Mouse (Mus musculus): ENCODE data around the gene Dnah10.

Gene Dnah10

DNA sequence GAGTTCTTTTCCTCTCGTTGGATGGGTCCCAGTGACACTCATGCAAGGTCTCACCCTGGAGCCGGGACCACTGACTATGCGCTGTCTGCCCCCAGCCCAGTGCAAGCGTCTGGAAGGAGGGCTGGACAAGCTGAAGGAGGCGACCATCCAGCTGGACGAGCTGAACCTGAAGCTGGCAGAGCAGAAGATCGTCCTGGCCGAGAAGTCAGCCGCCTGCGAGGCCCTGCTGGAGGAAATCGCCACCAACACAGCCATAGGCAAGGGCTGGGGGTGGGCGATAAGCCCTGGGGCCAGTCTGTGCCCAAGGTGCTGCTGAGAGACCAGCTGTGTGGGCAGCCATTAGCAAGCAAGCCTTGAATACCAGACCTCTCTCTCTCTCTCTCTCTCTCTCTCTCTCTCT lies 87.6 kb downstream of the Dnah10 start:
- DNase-seq (ENCODE audit: low spot score in 2 of 2) = no peak

DNA sequence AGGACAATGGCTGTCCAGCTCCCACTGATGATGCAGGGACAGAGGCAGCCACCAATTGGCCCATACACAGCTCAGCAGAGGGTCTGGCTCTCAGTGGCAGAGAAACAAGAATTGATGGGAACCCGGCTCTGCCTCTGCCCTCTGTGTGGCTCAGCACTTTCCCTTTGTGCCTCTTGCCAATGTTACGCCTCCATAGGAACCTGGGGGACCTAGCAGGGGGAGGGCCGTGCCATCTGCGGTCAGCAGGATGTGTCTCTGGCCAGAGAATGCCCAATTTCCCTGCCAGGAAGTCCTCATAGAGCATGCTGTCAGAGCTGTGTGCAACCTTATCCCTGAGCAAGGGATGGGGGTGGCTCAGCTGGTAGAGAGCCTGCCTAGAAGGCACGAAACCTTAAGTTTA lies 89.9 kb downstream of the Dnah10 start:
- no peak for DNase-seq (ENCODE audit: low spot score in 2 of 2)

DNA sequence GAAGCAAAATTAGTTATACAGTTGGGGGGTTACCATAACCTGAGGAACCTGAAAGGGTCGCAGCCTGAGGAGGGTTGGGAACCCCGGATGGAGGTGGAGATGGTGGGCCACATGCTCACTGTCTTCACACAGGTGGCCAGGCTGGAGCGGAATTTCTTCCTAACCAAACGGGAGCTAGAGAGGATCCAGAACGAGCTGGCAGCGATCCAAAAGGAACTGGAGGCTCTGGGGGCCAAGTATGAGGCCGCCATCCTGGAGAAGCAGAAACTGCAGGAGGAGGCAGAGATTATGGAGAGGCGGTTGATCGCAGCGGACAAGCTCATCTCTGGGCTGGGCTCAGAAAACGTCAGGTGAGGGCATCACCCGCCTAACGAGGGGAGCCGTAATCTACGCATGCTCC lies 92.2 kb downstream of the Dnah10 start:
- DNase-seq (ENCODE audit: low spot score in 2 of 2) = no peak

DNA sequence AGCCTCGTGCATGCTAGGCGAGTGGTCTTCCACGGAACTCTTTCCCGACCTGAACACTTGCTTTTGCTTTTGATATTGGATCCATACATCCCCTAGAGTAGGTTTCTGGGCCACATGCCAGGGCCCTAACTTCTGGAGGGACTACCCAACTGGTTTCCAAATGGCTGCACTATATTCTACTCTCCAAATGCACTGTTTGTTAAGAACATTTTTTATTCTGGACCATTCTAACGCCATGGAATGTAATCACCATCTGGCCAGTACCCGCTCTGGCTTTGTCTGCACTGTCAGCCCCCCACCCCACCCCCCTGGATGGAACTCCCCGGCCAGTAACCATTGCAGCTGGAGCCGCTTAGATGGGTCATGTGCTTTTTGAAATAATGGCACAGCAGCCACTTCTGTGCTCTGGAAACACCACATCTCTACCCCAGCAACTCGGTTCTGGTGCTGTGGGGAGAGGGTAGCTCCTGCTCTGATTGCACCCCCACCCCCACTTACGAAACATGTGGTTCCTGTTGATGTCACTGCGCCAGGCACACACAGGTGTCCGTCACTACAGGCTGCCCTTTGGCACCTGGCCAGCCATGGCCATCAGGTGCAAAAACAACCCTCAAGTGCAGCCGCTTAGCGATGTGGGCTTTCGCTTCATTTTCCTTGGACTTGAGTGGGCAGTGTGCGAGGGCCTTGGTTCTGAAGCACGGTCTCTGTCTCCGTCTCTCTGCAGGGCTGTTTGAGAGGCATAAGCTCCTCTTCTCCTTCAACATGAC lies 97.4 kb downstream of the Dnah10 start:
- DNase-seq (ENCODE audit: low spot score in 2 of 2) = no peak

DNA sequence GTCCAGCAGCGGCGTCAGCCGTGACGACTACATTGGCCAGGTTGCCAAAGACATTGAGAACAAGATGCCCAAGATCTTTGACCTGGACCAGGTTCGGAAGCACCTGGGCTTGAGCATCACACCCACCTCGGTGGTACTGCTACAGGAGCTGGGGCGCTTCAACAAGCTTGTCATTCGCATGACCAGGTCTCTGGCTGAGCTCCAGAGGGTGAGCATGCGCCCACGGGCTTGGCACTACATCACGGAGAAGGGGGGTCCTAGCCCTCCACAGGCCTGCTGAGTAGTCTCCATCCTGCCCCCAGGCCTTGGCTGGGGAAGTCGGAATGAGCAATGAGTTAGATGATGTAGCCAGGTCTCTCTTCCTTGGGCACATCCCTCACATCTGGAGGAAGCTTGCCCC lies 105.4 kb downstream of the Dnah10 start:
- no peak for DNase-seq (ENCODE audit: low spot score in 2 of 2)

DNA sequence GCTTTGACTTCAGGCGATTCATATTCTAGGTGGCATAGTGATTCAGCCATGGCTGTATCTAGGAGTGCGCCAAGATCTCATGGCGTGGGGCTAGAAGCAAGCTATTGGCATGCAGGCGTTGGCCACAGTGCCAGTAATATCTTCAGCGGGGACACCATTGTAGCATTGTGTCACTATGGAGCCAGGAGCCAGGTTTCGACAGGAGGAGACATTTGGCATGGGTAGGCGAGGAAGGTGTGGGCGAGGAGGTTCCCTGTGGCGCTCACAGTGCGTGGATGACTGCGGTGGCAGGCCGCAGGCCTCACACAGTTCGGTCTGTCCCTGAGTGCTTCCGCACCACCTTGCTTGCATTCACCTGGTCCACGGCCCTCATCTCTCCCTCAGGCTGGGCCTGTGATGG lies 110.3 kb downstream of the Dnah10 start:
- DNase-seq (ENCODE audit: low spot score in 2 of 2) = no peak

DNA sequence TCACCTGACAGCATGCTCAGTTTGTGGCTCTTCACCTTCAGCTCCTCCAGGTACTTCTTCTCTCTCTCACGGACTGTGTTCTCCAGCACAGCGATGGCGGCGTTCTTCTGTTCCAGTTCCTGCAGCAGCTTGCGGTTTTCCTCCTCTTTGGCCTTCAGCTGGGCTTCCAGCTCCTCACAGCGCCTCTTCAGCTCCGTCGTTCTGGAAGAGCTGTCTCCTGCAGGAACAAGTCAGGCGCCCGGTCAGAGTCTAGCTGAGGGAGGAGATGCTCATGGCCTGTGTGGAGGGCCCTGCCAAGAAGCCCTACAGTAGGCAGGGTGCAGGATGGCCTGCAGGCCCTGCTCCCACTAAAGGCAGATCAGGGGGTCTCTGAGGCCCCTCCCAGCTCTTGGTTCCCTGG lies 111.2 kb downstream of the Dnah10 start:
- no peak for DNase-seq (ENCODE audit: low spot score in 2 of 2)

DNA sequence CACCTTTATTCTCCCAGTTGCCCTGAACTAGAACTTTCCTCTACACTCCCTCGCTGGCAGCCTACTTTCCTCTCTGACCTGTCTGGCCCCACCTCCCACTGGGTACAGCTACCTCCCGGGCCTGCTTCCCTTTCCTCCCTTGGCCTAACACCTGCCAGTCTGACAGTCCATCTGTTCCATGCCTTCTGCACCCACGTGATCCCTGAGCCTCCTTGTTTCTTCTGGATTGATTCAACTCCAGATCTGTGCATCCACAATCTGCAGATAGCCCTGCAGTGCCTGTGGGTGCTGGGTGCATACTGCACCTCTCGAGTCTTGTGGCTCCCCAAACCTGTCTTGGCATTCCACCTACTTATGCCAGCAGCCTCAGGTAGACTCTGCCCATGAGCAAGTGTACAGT lies 111.7 kb downstream of the Dnah10 start:
- DNase-seq (ENCODE audit: low spot score in 2 of 2) = no peak

DNA sequence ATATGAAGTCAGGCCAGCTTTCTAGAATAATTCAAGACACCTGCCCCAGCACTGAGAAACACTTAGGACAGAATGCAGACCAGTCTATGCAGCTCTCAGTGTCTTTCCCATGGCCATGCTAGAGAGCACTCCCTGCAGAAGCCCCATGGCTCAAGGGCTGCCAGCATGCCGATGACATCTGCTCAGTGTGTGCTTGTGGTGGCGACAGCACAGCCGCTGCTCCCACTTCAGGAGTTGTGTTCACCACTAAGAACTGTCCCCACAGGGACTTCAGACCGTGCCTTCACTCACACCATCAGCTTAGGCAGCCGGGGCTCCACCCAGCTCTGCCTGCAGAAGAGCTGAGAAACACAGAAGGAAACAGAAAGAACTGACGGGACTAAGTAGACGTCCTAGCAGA lies 115.3 kb downstream of the Dnah10 start:
- no peak for DNase-seq (ENCODE audit: low spot score in 2 of 2)

DNA sequence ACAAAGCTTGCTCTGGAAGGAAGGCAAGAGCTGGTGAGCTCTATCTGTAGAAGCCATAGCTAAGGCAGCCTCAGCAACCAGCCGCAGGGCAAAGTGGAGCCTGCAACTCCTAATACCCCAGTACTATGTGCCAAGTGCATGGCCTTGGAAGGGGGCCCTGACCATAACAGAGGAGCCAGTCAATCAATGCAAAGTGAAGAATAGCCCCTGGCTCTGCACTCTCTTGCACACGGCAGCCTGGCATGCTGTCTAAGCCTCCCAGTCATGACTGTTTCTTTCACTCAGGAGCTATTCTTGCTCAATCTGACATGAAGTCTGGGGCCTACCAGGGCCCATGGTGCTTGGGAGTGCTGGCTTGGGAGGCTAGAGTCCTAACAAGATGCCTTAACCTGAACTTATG lies 115.8 kb downstream of the Dnah10 start:
- no peak for DNase-seq (ENCODE audit: low spot score in 2 of 2)

DNA sequence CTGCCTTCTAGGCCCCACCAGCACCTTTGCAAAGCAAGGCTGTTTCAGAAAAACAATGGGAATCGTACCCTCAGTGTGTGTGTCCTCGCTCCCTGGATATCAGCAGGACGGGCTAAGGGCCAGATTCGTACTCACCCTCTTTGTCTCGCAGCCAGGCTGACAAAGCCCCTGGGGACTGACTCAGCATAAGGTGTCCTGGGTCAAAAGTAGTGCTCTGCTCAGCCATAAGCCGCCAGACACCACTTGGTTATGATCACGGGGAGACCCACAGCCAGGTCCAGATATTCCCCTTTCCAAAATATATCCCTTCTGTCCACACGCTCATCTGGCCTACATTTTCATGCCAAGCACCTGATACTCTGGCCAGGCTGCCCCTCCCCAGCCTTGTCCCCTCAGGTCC lies 118.5 kb downstream of the Dnah10 start:
- no peak for DNase-seq (ENCODE audit: low spot score in 2 of 2)

DNA sequence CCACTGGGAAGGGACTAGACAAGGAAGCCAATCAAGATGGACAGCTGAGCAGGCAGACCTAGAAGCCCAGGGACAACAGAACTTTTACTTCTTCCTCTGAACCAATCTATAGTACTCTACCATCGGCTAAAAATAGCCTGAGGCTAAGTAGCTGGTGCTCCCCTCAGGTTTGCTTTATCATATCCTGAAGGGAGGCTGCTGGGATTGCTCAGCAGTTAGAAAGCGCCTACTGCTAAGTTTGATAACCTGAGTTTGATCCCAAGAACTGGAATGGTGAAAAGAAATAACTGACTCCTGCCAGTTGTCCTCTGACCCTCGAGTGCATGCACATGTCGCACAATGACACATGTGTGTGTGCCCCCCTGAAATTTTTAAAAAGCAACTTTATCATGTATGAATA lies 120.0 kb downstream of the Dnah10 start:
- no peak for DNase-seq (ENCODE audit: low spot score in 2 of 2)

DNA sequence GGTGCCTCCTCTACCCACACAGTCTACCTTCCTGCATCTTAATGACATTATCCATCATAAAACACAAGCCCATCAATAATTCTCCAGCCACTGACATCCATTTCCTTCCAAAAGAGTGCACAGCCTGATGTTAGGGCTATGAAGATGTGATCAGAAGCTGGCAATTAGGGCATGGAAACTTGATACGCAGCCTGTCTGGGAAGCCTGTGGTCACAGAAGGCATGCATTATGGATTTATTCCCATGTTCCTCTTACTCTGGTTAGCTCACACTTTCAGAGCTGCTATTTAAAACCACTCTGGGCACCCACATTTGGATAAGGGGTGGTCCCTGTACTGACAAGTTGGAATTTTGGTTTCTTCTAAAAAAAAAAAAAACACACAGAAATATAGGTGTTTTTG lies 122.1 kb downstream of the Dnah10 start:
- no peak for DNase-seq (ENCODE audit: low spot score in 2 of 2)

DNA sequence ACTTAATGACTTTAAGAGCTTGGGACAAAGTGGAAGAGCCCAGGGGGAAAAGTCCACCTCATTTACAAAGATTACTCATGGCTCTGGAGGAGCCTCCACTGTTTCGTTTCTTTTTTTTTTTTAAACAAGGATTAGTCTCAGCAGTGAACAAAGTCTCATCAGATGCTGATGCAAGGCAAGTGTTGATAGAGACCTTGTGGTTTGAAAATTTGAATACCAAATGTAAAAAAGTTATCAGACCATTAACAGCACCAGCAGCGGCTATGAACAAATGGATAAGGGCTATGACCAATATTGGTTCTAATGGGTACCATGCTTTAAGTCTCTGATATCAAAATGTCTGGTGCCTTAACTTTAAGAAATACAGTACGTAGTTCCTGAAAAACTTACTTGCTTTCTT lies 124.1 kb downstream of the Dnah10 start:
- no peak for DNase-seq (ENCODE audit: low spot score in 2 of 2)

DNA sequence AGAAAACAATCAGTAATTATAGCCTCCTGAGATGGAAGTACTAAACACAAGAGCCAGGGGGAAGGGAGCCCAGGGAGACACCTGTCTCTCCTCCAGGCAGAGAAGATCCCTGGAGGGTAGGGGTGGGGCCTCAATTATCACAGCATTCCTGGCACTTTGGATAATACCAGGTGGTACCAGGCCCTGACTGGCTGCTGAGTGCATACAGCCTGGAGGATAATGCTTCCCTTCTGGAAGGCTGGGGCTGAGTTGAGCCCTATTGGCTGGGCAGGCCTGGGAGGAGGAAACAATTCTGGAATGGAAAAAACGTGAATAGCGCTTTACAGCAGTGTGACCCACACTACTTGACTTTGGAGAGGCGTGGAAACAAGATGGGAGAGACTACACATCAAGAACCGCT lies 126.7 kb downstream of the Dnah10 start:
- DNase-seq (ENCODE audit: low spot score in 2 of 2) = no peak

DNA sequence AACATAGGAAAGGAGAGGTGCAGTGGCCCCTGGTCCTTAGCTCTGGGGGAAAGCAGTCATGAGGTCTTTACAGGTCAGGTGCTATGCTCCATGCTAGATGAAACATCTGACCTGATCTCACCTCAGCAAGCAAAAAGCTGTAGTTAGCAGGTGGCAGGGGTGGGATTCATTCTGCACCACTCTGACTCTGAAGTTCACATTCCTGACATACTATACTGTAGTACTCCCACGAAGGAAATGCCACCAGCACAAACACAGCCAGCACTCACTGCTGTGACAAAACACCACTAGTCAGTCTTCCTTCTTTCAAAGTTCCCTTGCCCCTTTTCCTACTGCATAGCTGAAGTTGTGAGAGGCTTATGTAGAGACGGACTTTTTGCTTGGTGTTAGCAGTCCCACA lies 127.4 kb downstream of the Dnah10 start:
- DNase-seq (ENCODE audit: low spot score in 2 of 2) = no peak

DNA sequence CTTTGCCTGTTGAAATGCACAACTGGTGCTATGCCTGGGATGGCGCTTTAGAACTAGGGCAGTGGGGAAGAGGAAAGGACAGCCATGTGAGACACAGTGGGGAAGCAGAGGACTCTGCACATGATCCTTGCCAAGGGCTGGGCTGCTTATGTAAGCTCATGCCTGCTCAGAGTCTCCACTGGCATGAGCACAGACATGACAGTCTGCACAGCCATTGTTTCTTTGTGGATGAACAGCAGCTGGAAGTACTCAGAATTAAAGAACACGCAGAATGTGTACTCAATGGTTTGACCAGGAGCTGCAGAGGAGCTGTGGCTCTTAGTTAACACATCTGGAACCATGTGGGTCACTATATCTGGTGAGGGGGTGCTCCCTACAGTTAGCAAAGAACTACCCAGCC lies 128.2 kb downstream of the Dnah10 start:
- DNase-seq (ENCODE audit: low spot score in 2 of 2) = no peak

DNA sequence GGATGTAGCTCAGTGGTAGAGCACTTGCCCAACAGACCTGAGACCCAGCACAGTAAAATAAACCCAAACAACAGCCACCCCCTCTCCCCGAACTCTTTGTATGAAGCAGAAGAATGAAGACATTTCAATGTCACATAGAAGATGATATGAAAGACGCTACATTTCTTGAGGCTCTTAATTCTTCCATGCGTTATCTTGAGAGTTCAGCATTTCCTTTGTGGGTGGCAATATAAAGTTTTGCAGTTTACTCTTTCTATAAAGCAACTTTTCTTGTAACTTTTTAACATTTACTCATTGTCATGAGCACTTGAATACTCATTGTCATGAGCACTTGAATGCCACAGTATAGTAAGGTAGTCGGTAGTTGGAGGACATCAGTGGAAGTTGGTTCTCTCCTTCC lies 129.3 kb downstream of the Dnah10 start:
- no peak for DNase-seq (ENCODE audit: low spot score in 2 of 2)

DNA sequence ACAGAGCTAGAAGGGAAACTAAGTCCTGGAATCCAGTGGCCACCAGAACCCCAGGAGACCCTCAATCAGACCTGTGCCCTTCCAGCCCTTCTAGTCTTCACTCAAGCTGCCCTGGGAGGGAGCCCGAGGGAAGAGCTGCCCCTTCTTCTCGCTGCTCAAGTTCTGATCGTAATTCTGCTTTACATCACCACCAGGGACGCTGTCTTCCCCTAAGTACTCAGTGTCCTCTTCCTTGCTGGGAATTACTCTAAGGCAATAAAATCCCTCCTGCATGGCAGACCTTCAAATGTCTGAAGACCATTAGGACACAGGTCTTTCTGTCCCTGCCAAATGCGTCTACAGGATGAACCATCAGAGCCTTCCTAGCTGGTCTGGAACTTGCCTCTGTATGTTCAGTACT lies 135.1 kb downstream of the Dnah10 start:
- DNase-seq (ENCODE audit: low spot score in 2 of 2) = no peak

DNA sequence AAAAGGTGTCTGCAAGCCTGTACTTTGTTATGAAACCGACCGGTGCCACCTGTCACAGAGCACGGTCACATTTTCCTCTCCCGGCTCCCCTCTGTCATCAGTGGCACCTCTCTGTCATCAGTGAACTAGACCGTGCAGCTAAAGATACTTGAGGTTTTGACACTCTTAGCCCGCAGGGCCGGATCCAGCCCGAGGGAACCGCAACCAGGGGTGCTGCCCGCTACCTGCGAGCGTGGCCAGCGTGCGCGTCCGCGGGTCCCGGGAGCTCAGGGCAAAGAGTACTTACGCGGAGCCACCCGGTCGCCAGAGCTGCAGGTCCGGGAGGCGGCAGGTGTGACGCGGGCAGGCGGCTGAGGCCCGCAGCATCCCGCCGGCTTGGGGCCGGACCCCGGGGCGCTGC lies 136.6 kb downstream of the Dnah10 start:
- peak; percentile 20 to 25 for DNase-seq (ENCODE audit: low spot score in 2 of 2)

DNA sequence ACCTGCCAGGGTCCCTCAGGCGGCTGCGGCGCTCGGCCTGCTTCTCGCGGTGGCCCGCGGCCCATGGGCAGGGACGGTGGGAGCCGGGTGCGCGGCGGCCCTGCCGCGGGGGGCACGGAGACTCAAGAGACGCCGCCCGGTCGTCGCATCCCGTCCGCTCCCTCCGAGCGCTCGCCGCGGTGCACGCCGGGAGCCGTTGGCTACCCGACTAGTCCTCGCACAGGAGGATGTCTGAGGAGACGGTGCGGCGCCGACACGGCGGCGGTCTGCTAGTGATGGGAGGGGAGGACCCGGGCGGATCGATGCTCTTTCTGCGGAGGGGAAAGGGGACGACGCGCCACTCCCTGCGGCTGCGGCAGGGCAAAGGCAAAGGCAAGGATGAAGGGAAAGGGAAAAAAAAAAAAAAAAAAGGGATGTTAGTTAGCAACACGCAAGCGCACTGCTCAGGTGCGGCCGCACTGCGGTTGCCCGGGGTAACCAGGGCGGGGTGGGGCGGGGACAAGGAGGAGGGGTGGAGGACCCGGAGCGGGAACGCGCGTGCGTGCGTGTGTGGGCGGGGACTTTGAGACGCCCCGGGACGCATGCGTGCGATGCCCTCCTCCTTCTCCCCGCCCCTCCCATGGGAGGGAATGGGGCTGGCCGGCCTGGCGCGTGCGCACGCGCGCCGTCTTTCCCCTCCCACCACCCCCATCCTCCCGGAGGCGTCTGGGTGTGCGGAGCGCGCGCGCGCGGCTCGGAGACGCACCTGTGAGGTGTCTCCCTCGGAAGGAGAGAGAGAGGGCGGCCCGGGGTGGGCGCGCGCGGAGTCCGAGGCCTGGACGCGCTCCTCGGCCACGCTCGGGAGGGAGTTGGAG lies 137.4 kb downstream of the Dnah10 start, which contains the start of the genes Ccdc92 and Zfp664:
Ccdc92 (minus strand) TSS at position 412 of the 854 bp plus-strand sequence.
Zfp664 (plus strand) TSS at position 679 of the 854 bp plus-strand sequence.
- peak; percentile 85 to 90 for DNase-seq (ENCODE audit: low spot score in 2 of 2)

DNA sequence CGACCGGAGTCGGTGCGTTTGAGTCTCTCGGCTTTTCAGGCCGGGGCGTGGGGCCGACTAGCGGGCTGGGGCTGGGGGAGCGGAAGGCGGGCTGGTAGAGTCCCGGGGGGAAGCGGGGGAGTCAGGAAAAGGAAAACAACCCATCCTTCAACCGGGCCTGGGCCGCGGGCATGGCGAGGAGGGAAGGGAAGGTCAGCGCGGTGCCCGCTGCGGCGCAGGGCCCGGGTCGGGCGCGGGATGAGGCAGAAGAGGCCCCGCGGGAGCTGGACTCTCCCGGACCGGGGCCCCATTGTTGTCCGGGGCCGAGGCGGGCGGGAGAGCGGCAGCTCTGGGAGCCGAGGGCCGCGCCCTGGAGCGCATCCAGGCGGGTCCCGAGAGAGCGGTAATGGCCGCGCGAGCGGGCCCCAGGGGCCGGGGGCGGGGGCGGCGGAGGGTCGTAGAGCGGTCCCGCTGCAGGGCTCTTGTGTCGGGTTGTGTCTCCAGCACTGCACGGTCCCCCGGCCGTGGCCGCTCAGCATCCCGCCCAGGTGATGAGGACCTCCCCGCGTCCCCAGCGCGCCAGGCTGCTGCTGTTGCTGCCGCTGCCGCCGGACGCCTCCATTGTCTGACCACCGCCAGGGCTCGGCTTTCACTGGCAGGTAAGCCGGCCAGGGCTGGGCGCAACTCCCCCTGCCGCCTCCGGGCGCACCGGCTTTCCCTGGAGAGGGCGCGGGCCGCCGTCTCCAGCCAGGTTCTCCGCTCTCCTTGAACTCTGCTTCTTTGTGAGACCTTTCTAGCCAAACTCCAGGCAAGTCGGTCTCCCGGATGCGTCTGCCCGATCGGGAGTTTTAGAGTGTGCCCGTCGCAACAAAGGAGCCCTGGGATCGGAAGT lies 138.2 kb downstream of the Dnah10 start:
- DNase-seq (ENCODE audit: low spot score in 2 of 2) = peak in 1 of 2 experiments; percentile 20

Measured in frontal cortex, postnatal 25 days (tissue).